Mouse (Mus musculus) erythroblast, embryonic 14.5 days (primary cell): Measurements from ENCODE around the gene Kcp. TPM values are rescaled to one million over a fixed set of nuclear protein-coding genes. Genes with fewer than 3 reads are reported as not detected.

Source experiments
- H3K27me3 ChIP-seq: 2 replicates; pipeline ENCODE4 v1.6.1; 2012; ENCODE audit warnings: inconsistent platforms; ENCODE audit not compliant: control insufficient read depth
- H3K36me3 ChIP-seq: 2 replicates; pipeline ENCODE4 v1.6.1; 2012; ENCODE audit warnings: mild to moderate bottlenecking, inconsistent platforms; ENCODE audit not compliant: control insufficient read depth
- H3K4me1 ChIP-seq: 2 replicates; pipeline ENCODE4 v1.6.1; 2012; ENCODE audit warnings: inconsistent platforms; ENCODE audit not compliant: control insufficient read depth
- H3K4me3 ChIP-seq: replicated peaks from 2 replicates; pipeline ENCODE3; 2012; ENCODE audit warnings: moderate library complexity, mild to moderate bottlenecking, inconsistent platforms
- H3K9me3 ChIP-seq: 2 replicates; pipeline ENCODE4 v1.6.1; 2012; ENCODE audit warnings: low read length, inconsistent platforms, mixed read lengths; ENCODE audit not compliant: control insufficient read depth
- GATA1 ChIP-seq: IDR thresholded peaks from 2 replicates; pipeline ENCODE4 v1.6.1; 2012; ENCODE audit warnings: low read length, inconsistent platforms, mixed read lengths
- TAL1 ChIP-seq: IDR thresholded peaks from 3 replicates; pipeline ENCODE4 v1.6.1; 2012; ENCODE audit warnings: low read length, inconsistent platforms, mixed read lengths
- polyA plus RNA-seq: library from polyadenylated mRNA; stranded (reverse); fragments of >175 nt; gene quantifications from 2 replicates; pipeline ENCODE4 v1.2.3, GENCODE M21; 2012

Gene Kcp
- polyA plus RNA-seq, 1 experiment: 0.01 TPM

DNA sequence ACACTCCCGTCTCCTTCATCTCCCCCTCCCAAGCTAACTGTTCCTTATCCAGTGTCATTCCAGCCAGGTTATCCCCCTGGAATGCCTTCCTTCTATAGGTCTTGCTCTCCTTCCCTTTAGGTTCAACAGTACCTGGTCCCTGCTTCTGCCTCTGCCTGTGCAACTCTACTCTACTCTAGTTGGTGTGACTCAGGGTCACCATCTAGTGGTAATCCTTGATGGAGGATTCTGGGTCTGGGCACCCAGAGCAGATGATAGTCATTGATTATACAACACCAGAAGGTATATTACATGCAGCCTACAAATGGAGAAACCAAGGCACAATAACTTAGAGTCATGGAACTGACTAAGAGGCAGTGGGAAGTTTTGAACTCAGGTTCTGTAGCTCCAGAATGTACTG lies 6.2 kb downstream of the Kcp start:
- Histone ChIP-seq H3K27me3 (peaks cover 37% of the 10 kb centered on the region), H3K4me1 (peaks cover 24% of the 10 kb centered on the region), H3K36me3 (no peaks in the 10 kb centered on the region), H3K4me3 (no peak overlapping the region), H3K9me3 (no peaks in the 10 kb centered on the region)
- TF ChIP-seq TAL1: no peak
- TF ChIP-seq GATA1: no peak

DNA sequence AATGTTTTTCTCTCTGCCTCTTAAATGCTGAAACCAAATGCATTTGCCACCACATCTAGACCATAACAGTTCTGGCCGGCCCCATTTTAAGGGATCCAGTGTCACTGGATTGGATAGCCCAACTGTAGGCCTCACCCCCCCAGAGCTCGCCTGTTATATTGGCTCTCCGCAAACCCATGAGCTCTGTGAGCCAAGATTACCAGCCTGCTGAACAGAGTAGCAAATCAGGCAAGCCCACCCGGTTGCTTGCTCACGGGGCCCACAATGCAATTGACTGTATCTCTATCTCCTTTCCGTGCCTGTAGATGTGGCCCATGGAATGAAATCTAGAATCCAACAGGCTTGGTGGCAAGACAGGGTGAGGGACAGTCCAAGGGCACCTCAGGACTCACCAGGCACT lies 6.9 kb downstream of the Kcp start:
- Histone ChIP-seq H3K9me3 (no peaks in the 10 kb centered on the region), H3K36me3 (no peaks in the 10 kb centered on the region), H3K27me3 (peaks cover 37% of the 10 kb centered on the region), H3K4me3 (no peak overlapping the region), H3K4me1 (peaks cover 24% of the 10 kb centered on the region)
- TF ChIP-seq TAL1: no peak

DNA sequence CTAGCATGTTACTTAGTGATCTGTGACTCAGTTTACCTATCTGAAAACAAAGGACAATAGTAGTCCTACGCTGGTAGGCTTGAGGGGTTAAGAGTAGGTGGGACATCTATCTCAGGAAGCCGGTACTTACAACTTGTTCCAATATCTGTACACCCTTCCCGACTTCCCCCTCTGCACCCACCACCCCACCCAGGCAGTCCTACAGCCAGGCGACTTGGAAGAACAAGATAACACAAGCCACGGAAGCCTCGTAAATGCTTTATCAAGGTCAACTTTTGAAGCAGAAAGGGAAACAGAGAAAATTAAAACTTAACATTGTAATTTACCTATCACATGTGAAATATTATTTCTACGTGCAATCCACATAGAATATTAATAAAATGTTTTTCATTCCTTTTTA lies 7.6 kb downstream of the Kcp start:
- peaks cover 24% of the 10 kb centered on the region for H3K4me1 ChIP-seq
- H3K4me3 ChIP-seq: no peak overlapping the region

DNA sequence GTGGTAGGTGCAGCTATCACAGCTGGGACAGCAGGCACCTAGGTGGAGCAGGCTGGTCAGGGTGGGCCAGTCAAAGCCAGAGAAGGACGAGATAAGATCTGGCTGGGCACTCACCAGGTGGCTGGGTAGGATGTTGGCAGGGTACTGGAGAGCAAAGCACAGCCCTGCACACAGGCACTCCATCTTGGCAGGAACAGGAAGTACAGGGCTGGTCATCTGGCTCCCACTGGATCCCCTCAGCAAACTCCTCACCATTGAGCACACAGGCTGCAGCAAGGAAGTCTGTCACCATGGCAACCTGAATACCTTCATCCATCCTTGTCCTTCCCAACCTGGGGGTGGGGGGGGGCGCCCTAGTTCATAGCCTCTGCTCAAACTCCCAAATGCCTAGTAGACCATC lies 10.0 kb downstream of the Kcp start:
- H3K36me3 ChIP-seq: no peaks in the 10 kb centered on the region
- H3K4me3 ChIP-seq: no peak overlapping the region
- peaks cover 33% of the 10 kb centered on the region for H3K27me3 ChIP-seq
- H3K4me1 ChIP-seq: peaks cover 24% of the 10 kb centered on the region
- TF ChIP-seq TAL1 (no peak), GATA1 (no peak)
- H3K9me3 ChIP-seq: no peaks in the 10 kb centered on the region

More for the DNA sequence above, 7.6 kb downstream of the Kcp start:
- no peaks in the 10 kb centered on the region for H3K9me3 ChIP-seq
- TF ChIP-seq TAL1: no peak
- TF ChIP-seq GATA1: no peak
- no peaks in the 10 kb centered on the region for H3K36me3 ChIP-seq
- peaks cover 37% of the 10 kb centered on the region for H3K27me3 ChIP-seq

DNA sequence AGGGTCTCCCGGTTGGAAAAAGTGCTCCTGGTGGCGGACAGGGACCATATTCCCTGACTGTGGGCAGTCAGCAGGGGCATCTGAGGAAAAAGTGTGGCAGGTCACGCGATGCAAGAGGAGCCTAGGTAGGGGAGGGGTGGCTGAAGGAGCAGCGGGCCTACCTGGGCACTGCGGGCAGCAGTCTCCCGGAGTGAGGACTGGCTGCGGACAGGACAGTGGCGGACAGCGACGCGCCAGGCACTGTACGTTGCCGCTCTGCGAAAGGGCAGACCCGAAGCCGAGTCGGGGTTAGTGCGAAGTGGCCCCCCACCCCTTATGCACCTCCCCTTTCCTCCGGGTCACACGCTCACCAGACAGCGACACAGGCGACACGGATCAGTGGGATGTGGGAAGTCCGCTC lies 11.5 kb downstream of the Kcp start:
- Histone ChIP-seq H3K36me3 (no peaks in the 10 kb centered on the region), H3K4me1 (peaks cover 21% of the 10 kb centered on the region), H3K4me3 (no peak overlapping the region), H3K9me3 (no peaks in the 10 kb centered on the region), H3K27me3 (peaks cover 43% of the 10 kb centered on the region)
- TF ChIP-seq TAL1 (no peak), GATA1 (no peak)

DNA sequence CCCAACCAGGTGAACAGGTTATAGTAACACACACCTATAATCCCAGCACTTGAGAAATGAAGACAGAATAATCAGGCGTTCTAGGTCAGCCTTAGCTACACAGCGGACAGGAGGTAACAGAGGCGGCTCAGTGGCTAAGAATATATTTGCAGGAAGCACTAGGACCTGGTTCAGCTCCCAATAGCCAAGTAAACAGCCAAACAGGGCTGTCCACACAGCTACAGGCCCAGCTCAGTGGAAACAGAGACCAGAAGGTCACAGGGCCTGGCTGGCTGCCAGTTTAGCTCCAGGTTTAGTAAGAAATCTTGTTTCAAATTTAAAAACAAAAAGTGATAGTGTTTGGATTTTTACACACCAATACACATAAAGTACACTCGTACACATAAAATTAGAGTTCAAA lies 13.7 kb downstream of the Kcp start:
- H3K4me3 ChIP-seq: no peak overlapping the region
- H3K4me1 ChIP-seq: peaks cover 10% of the 10 kb centered on the region
- H3K36me3 ChIP-seq: no peaks in the 10 kb centered on the region
- H3K27me3 ChIP-seq: peaks cover 45% of the 10 kb centered on the region
- no peaks in the 10 kb centered on the region for H3K9me3 ChIP-seq
- no peak for TF ChIP-seq TAL1

DNA sequence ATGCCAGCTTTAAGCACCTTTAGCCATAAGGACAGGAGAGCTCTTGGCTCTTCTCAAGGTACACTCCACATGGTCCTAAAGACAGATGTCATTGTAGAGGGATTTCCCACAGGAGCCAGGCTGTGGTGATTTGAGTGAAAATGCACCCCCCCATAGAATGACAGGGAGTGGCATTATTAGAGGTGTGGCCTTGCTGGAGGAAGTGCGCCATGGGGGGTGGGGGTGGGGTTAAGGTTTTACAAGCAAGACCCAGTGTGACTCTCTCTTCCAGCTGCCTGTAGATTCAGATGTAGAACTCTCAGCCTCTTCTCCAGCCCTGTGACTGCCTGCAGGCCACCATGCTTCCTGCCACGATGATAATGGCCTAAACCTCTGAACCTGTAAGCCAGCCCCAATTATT lies 21.8 kb downstream of the Kcp start:
- TF ChIP-seq GATA1: no peak
- TF ChIP-seq TAL1: no peak
- H3K4me1 ChIP-seq: peaks cover 8% of the 10 kb centered on the region
- no peaks in the 10 kb centered on the region for H3K9me3 ChIP-seq
- no peaks in the 10 kb centered on the region for H3K36me3 ChIP-seq
- no peak overlapping the region for H3K4me3 ChIP-seq
- H3K27me3 ChIP-seq: peaks cover 32% of the 10 kb centered on the region

DNA sequence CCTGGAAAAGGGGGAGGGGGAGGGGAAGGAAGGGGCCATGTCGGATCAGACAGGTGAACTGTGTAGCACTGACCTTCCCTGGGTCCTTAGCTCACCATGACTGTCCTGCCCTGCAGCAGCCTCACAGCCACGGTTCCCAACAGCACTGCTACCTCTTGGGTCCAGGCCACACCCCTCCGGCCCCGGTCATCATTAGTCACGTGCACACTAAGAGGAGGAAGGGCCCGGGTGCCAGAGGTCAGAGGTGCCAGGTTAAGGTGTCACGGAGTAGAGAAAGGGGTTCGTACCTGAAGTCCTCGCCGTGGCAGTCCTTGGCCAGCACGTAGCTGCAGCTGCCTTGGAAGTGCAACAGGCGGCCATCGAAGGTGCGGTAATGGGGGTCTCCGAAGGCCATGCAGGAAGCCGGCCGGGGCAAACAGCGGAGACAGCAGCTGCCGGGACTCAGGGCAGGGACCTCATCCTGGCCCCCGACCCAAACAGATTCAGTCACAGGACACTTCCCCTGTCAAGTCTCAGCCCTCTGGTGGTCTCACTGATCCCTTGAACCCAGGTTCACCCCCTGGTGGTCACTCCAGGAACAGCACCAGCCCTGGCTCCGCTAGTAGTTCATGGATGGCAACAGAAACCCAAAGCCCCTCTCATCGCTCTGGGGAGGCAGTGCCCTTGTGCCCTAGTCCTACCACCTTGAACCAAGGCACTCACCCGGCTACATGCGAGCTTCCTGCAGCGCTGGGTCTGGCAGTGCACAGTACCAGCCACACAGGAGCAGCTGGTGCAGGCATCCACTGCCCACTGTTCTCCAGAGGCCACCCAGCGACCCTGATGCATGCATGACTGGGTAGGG lies 22.8 kb downstream of the Kcp start:
- H3K4me1 ChIP-seq: peaks cover 8% of the 10 kb centered on the region
- H3K36me3 ChIP-seq: no peaks in the 10 kb centered on the region
- no peaks in the 10 kb centered on the region for H3K9me3 ChIP-seq
- TF ChIP-seq TAL1 (no peak), GATA1 (no peak)
- H3K27me3 ChIP-seq: peaks cover 30% of the 10 kb centered on the region
- peak overlapping the region; percentile 45 for H3K4me3 ChIP-seq

DNA sequence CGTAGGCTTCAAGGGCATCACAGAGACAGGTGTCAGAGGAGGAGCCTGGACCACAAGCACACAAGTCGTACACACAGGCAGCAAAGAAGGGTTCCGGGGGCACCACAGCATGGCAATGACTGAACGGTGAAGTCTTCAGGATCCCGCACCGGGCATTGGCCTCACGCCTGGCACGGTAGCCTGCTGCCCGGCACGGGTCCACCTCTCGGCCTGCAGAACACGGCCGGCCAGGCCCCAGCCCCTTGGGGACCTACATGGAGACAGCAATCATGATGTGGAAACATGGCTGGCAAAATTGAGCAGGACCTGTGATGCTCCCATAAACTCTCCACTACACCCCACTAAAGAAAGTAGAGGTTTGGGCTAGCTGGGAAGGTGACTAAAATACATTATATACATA lies 25.1 kb downstream of the Kcp start:
- H3K27me3 ChIP-seq: peaks cover 30% of the 10 kb centered on the region
- H3K4me1 ChIP-seq: peaks cover 8% of the 10 kb centered on the region
- TF ChIP-seq TAL1: no peak
- no peak for TF ChIP-seq GATA1
- no peaks in the 10 kb centered on the region for H3K9me3 ChIP-seq
- no peak overlapping the region for H3K4me3 ChIP-seq
- H3K36me3 ChIP-seq: no peaks in the 10 kb centered on the region

DNA sequence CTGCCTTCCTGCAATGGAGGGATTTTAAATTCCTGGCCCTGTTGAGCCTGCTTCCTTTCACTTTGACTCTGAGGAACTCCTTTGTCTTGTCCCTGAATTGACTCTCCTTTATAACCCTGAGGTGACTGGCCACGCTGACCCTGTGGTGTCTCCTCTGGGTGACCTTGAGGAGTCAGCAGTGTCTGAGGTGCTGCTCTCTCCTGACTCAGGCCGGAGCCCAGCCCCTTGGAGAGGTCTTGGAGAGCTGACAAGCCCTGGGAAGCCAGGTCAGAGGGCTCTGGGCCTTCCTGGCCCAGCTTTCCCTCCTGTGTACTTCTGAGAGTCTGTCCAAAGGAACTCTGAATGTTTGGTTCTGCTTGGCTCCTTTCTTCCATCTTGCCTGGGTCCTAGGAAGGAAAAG lies 33.0 kb downstream of the Kcp start:
- Histone ChIP-seq H3K9me3 (no peaks in the 10 kb centered on the region; the same call in 1 of the 2 replicates), H3K4me3 (no peak overlapping the region)

More for the DNA sequence above, 33.0 kb downstream of the Kcp start:
- peaks cover 23% of the 10 kb centered on the region for H3K36me3 ChIP-seq
- H3K4me1 ChIP-seq: peaks cover 17% of the 10 kb centered on the region
- TF ChIP-seq GATA1 (no peak), TAL1 (no peak)
- H3K27me3 ChIP-seq: peaks cover 18% of the 10 kb centered on the region
